Mouse (Mus musculus): Measurements from ENCODE around the gene Hfe2.

GRCm38 (mm10) chr3:96568605-96569004 is 43.6 kb downstream of the Hfe2 start:
- no peak for TF ChIP-seq CTCF (IDR thresholded peaks at IDR 0.05)
- no peak for TF ChIP-seq EP300 (IDR thresholded peaks at IDR 0.05)

Data from lung, postnatal 0 days (tissue).